Mouse (Mus musculus): Measurements from ENCODE around the gene Rin3.
"Not testable (repeated sequence)": the region's sequence is repeated elsewhere in the genome, so short reads cannot be mapped to it uniquely, and the experiment has no call there.

Rin3 gene

DNA sequence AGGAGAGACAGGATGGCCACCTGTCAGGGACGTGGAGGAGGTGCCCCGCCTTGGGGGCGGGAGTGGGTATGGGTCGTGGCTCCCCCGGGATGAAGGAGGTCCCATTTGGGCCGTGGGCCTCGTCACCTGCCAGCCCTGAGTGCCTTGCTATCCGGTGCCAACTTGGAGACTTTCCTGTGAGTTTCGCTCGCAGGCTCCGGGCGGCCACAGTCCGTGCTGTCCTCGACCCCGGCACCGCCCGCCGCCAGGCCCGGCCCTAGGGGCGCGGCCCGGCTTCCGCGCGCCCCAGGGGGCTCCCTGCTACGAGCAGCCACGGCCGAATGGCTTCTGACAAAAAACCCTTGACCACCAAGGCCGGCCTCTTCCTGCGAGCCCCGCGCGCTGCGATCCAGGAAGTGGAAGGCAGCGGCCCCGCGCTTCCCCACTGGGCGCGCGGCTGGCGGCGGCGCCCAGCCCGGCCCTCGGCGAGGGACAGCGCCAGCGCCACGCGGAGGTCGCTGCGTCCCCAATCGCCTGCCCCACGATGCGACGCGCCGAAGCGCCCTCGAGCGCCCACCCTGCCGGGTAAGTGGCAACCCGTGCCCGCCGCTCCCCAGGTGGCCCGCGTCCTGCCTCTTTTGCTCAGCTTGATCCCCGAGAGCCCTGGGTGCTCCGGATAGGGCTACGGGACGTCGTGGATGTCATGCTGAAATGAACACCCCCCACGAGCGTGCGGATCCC is at the start of gene Rin3:
Gene Rin3 (plus strand): TSS at position 286 of the 720 bp plus-strand sequence.
- no peak for DNase-seq (ENCODE audit: low read depth)

DNA sequence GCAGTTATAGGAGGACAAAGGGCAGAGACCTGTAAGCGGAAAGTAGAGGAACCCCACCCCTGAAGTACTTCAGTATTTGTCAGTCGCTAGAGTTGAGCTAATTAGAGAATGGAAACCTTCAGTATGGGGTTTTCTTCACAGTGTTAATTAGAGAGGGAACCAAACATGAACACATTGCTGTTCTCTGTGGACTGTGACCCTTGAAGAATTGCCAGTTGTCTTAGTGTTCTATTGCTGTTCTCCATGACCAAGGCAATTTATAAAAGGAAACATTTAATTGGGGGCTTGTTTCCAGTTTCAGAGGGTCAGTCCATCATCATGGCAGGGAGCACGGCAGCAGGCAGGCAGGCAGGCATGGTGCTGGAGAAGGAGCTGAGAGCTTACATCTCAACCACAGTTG is 47.3 kb upstream of the Rin3 start:
- no peak for DNase-seq (ENCODE audit: low read depth)

DNA sequence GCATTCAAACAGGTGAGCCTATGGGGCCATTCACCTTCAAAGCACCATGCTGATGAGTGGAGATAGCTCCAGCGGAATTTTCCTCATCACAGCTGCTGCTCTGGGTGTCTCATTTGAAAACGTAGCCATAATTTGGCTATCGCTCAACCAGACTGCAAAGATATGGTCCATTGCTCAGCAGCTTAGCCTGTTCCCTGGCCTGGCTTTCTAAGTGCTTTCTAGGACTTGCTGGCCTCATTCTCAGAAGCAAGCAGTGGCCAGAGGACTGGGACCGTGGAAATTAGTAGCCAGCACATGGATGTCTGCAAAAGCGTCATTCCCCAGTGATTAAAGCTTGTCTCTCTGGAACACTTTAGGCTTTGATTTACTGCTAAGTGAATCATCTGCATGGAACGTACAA is 46.5 kb upstream of the Rin3 start:
- DNase-seq (ENCODE audit: low read depth): no peak

DNA sequence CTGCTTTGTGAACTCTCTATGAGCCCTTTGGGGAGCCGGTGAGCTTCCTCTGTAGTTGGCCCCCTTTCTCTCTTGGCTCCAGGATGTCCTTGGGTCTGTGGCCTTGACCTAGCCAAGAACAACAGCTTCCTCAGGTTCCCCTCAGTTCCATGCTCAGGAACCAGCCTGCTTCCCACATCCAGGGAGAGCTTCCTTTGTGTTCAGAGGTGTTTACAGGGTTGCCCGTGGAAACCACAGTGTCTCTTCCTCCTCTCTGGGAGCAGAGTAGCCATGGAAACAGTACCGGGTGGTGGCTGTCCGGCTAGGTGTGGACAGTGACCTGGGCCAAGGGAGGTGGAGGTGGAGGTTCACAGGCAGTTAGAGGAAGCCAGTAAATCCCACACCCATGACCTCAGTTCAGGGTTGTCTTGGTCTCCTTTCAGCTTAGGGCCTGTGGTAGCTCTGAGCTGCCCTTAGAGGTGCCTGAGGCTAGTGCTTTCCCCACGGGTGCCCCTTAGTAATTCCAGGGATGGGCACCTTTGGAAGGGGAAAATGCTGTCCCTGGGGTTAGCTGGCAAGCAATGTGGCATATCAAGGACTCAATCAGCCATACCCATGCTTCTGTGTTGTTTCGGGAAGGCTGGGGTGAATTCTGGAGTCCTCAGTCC is 40.6 kb upstream of the Rin3 start:
- no peak for DNase-seq (ENCODE audit: low read depth)

DNA sequence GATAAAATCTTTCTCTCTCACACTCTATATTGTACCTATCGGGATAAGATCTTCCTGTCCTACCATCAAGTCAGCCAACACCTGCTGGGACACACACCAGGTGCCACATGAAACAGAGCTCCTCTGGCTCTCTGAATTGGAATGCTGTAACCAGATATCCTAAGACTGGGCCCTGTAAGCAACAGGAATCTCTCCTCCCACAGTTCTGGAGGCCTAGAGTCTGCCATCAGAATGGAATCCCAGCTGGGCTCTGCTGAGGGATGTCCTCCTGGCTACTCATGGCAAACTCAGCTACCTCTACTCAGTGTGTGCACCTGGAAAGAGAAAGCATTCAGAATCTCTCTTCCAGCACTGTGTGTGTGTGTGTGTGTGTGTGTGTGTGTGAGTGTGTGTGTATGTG is 38.9 kb upstream of the Rin3 start:
- DNase-seq (ENCODE audit: low read depth): no peak

DNA sequence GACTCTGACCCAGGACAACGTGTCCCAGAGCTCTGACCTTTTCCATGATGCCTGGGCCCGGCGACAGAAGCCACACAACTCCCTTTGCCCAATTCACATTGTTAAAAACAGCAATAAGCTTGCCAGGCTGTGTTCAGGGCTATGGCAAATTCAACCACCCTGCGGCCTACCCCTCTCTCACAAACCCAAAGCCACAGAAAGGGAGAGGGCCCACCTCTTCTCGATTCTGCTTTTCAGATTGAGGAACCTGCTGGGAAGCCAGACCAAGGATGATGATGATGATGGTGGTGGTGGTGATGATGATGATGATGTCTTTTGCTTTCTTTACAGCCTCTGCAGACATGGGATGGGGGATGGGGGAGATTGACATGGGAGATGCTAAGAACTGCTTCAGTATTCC is 36.6 kb upstream of the Rin3 start:
- DNase-seq (ENCODE audit: low read depth): no peak

DNA sequence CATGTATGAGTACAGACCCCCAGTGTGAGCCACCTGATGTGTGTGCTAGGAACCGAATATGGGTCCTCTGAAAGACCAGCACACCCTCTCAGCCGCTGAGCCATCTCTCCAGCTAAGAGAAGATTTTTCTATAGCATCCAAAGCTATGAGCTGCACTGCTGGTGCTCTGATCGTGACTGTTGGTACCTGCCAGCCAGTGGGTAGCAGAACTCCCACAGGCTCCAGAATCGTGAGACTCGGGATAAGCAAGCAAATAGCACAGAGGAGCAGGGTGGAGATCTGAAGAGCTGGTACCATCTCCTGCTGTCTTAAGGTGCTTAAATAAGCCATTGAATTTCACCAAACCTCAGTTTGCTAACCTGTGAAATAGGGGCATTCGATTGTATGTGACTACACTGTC is 34.7 kb upstream of the Rin3 start:
- DNase-seq (ENCODE audit: low read depth): no peak

DNA sequence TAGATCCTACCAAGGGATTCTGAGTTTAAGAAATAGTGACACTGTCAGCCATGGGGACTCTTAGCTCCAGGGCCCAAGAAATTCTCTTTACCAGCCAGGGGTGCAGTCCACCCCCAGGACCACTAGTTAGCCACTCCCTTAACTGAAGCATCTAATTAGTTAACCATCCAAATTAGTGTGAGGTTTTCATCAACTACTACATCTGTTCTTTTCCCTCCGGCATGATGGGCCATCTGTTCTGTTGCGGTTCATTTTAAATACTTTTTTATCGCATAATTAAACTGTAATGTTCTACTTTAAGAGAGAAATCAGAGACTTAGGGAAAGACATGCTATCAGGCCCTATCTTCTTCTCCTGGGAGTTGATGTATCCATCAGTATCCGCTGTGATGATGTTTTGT is 32.5 kb upstream of the Rin3 start:
- no peak for DNase-seq (ENCODE audit: low read depth)

DNA sequence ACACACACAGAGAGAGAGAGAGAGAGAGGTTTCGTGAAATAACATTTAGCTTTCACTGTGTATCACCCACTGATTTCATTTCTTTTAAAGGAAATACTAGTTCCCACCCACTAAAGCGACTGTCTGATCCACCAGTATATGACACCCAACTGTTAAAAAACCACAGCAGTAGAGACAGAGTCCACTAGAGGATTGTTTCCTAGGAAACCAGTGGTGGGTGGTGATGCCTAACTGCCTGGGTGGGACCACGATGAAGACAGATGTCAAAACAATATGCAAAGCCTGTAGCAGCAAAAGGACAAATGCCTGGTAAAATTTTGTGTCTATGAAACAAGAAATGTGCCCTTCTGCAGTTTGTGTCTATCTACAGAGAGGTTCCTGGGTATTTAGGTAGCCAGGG is 31.8 kb upstream of the Rin3 start:
- DNase-seq (ENCODE audit: low read depth): no peak

DNA sequence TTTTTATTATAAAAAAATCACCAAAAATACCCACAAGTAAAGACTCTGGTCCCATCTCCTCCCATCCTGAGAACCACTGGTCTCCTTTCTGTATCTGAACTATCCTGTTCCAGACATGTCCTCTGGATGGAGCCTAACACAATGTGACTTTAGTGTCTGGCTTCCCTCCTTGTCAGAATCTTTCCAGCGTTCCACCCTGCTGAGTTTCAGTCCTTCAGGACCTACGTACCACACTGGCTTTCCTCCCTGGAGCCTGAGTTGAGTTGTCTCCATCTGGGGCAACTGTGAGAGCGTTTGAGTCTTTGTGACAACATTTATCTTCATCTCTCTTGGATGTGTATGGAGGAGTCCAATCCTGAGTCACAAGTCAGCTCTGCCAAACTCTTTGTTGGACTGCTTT is 30.9 kb upstream of the Rin3 start:
- no peak for DNase-seq (ENCODE audit: low read depth)

DNA sequence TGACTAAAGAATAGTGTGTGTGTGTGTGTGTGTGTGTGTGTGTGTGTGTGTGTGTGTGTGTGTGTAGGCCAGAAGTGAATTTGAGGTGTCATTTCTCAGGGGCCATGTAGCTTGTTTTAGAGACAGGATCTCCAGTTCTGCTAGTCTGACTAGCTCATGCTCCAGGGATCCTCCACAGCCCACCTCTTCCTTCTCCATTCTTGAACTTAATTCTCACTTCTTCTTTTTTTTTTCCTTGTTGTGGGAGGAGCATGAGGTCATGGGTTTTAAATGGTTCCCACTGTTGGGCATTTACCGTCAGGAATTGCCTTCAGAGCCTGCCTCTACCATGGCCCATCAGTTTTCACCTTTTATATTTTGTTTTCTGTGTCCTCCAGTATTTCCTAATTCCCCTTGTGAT is 30.3 kb upstream of the Rin3 start:
- no peak for DNase-seq (ENCODE audit: low read depth)

DNA sequence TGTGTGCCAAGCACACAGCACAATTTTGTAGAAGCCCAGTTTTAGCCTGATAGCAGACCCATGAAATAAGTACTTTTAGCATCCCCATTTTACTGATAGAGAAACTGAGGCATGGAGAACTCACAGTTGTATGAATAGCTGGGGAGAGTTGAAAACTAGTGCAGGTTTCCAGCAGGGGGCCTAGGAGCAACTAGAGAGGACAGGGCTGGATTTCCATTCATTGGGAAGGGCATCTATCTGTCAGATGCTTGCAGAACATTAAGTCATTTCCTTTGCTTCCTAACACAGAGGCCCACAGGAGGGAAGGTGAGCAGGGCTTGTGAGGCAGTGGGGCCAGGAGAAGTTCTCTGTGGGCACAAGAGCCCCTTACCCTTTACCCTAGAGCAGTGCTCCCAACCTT is 27.8 kb upstream of the Rin3 start:
- no peak for DNase-seq (ENCODE audit: low read depth)

DNA sequence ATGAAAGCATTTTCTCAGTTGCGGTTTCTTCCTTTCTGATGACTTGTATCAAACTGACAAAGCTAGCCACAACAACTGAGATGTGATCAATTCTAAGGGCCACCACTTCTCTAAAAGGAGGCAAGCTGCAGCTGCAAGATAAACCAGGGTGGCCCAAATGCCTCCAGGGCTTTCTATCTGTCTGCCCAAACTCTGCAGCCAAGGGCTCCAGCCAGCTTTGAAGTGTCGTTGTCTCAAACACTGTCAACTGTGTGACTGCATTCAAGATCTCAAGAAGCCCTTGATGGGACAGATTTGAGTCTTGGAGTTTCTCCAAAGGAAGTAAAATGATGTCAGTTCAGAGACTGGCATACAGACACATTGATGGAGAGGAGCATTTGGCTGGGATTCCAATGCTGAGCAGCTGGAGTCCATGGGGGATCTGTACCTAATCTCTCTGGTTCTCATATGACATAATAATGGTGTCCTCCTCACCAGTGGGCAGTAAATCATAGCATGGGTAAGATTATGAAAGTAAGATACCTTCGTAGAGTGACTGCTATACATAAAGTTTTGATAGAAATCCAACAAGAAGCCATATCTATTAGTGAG is 24.2 kb upstream of the Rin3 start:
- DNase-seq (ENCODE audit: low read depth): peak; percentile 35

DNA sequence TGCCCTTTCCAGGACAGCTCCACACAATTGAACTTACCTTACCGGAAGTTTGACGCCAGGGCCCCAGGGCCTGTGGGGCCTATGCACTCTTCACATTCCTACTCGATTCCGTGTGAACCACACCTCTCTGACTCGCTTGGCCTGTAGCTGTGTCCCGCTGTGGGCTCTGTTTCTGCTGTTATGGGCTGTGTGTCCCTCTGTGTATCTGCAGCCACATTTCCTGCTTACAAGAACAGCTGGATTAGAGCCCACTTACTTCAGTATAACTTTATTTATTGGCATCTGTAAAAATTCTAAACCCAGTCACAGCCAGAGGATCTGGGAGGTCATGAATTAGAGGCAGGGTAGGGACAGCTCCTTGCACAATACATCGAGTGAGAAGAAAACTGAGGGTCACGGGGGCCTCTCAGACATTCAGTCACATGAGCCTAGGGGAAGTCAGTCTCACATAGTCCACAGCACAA is 20.9 kb upstream of the Rin3 start:
- DNase-seq (ENCODE audit: low read depth): no peak

DNA sequence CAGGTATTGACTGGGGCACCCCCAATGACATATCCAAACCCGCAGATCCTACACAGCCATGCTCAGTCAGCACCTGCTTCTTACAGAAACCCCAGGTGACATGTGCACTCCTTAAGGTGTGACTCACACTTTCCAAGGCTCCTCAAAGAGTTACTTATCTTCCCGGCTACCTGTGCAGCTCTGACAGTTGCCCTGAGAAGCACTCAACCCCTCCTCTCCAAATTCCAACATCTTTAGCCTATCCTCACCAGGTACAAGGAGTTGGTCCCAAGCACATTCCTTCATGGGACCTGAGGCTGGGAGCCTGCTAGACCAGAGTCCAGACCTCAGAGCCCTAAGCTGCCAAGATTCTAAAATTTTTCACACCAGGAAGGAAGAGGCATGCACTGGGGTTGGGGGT is 20.0 kb upstream of the Rin3 start:
- DNase-seq (ENCODE audit: low read depth): no peak

DNA sequence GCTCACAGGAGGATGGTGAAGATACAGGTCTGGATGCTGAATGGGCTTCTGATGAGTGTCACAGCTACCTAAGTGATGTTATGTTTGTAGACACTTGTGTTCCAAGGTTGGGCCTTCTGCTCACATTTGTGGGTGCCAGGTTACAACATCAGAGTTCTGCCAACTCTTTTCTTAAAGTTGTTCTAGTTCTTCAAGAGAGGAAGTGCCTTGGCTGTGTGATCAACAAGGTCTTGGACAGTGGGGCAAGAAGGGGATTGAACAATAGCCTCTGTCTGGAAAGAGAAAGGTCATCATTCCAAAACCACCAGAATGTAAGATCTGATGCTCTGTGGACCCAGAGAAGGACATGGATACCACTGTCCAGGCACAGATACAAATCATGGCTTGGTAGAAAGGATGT is 19.6 kb upstream of the Rin3 start:
- no peak for DNase-seq (ENCODE audit: low read depth)

DNA sequence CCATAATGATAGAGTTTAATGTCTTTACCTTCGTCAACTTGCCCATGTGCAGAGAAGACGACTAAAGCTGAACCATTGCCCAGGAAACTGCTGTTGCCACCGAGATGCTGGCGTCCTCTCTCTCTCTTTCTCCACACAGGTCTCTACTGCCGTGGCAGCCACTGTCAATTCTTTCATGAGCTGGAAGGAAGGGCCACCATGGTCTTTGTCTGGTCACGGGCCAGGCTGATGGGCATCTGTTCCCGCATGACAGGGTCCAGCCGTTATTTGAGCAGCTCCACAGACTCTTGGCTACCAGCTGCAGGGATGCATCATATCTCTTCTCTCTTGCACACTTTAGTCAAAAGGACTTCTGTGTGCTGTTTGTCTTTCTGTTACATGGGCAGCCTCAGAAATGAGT is 16.4 kb upstream of the Rin3 start:
- no peak for DNase-seq (ENCODE audit: low read depth)

DNA sequence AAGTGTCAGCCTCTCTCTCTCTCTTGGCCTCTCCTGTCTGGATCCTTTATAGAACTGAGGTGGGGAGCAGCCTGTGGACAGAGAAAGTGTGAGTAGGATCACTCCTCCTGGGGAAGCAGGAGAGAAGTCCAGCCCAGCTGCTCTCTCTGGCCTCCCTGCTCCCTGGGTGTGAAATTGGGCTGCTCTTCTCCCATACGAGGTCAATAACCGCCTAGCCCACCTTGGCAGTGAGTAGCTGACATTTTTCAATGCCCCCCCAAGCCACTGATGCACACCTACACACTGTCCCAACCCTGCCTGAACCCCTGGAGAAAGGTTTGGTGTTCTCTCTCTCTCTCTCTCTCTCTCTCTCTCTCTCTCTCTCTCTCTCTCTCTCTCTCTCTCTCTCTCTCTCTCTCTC is 13.7 kb upstream of the Rin3 start:
- DNase-seq (ENCODE audit: low read depth): no peak

DNA sequence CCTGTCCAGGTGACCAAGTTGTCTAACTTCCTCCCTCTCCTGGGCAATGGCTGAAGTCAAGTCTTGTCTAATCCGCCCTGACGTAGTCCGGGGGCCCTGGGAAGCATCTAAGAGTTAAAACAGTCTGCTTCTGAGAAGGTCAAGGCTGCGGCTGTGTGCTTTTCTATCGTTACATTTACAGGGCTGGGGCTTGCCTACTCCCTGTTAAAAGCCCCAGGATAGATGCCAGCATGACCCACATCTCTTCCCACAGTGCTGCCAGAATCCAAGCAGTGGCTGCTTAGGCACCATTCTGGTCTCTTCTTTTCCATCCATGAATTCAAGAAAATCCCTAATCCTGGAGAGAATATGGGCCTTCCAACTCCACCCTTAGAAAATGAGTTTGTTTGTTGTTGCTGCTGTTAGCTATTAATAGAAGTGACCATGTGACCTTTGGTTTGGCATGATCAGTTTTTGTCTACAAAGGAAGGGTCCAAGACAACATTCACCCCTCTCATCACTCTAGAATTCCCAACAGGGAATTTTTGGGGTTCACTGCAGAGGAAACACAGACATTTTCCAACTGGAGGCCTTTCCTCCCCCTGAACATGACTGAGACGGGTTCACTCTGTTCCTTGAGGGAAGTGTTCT is 12.0 kb upstream of the Rin3 start:
- no peak for DNase-seq (ENCODE audit: low read depth)

DNA sequence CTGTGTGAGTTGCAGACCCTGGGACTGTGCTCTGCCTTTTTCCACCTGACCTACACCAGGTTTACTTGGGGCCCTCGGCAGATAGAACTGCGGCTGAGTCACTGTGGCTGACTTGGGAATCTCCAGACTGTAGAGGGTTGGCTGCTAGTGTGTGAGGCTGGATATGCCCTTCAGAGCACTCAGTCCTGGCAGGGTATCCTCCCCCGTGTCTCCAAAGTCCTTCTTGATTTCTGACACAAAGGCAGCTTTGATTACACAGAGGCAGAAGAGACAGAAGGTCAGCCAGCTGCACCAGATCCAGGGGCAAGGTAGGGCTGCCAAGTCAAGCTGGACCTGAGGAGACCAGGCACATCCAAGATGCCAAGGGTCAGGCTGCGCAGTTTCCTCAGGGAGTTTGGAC is 11.4 kb upstream of the Rin3 start:
- DNase-seq (ENCODE audit: low read depth): no peak

DNA sequence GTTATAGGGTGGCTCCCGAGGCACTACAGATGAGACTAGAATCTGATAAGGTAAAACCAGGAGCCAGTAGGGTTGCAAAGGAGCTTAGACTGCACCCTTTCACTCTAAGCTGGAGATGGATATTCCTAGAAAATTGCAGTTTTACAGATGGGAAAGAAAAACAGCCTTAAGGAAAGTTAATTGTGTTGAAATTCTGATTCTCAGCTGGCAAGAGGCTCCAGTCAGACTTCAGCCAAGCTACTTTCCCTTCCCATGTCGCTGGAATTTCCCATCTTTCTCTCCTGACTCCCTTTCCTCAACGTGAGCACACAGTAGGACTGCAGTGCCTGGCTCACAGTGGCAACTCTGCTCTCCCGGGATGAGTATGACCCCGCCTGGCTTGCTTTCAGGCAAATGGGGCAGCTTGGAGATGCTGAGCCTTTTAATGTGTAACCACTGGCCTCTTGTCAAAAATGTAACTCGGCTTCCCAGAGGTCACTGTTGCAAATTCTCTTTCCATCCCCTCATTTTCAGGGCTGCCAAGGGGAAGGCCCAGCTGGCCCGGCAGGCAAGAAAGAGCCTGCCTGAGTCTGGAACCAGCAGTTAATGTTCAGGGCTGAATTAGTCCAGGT is 6.9 kb upstream of the Rin3 start:
- no peak for DNase-seq (ENCODE audit: low read depth)

DNA sequence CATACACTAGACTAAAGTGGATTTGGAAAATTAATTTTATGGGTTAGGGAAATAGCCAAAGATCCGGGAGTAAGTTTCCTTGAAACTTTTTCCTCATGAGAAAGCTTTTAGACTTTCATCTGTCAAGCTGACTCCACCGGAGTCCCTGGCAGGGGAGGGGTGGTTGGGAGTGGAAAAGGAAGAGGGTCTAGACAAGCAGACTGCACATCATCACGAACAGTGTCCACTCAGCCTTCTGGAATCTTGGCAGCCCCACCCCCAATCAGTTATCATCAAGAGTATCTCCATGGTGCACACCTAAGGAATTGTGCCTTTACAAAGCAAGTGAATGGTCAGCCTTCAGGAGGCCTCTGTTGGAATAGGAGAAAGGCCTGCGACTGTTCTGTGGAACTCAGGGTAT is 2.6 kb upstream of the Rin3 start:
- DNase-seq (ENCODE audit: low read depth): not testable (repeated sequence)

All from c-Kit-positive CD71-negative TER-119-negative erythroid progenitor cells, embryonic 14.5 days (primary cell).